Comparison of ENCODE assay signal across 11 mouse cellular contexts in the genomic region with DNA sequence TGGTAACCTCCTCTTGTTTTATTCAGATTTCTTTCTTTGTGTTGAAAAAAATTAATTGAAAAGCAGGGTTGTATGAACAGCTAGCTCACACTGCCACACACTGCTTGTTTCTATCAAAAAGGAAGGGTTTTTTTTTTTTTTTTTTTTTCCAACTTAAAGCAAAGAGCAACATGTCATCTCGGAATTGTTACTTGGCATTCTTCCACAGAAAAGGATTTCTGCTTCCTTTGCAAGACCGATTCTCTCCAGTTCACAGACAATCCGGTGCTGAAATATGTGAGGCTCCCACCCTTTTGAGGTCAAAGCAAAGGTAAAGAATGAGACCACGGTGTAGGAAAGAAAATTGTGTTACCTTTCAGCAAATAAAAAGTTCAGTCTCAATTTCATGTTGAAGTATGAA.
"Had no signal": no experiment of that assay in that cellular context is flagged by ENCODE, and none has a peak within 500 bp of the region (broad histone marks: within the 10 kb centered on the region; RNA-seq: fewer than 3 reads in every experiment).

No protein-coding gene starts in this region.

- H3K4me2 ChIP-seq: limb, embryonic 15.5 days; liver, embryonic 12.5 days; lung, embryonic 15.5 days; midbrain, embryonic 13.5 days had no signal

- ATAC-seq: intestine, postnatal 0 days; liver, embryonic 12.5 days; midbrain, embryonic 13.5 days had no signal

- H3K27ac ChIP-seq: limb, embryonic 15.5 days; liver, embryonic 12.5 days; lung, embryonic 15.5 days; midbrain, embryonic 13.5 days had no signal

- H3K27me3 ChIP-seq: limb, embryonic 15.5 days; liver, embryonic 12.5 days; lung, embryonic 15.5 days; midbrain, embryonic 13.5 days had no signal

- H3K9me3 ChIP-seq: limb, embryonic 15.5 days; liver, embryonic 12.5 days; lung, embryonic 15.5 days; midbrain, embryonic 13.5 days had no signal

- H3K36me3 ChIP-seq: limb, embryonic 15.5 days; liver, embryonic 12.5 days; lung, embryonic 15.5 days; midbrain, embryonic 13.5 days had no signal

- H3K4me3 ChIP-seq: limb, embryonic 15.5 days; liver, embryonic 12.5 days; lung, embryonic 15.5 days; midbrain, embryonic 13.5 days had no signal

- H3K9ac ChIP-seq: limb, embryonic 15.5 days; liver, embryonic 12.5 days; lung, embryonic 15.5 days; midbrain, embryonic 13.5 days had no signal

- H3K4me1 ChIP-seq: limb, embryonic 15.5 days; liver, embryonic 12.5 days; lung, embryonic 15.5 days; midbrain, embryonic 13.5 days had no signal

- DNase-seq: kidney, postnatal 10 days; layer of hippocampus, adult 9-11 months; layer of hippocampus, postnatal 36 days; lung, postnatal 14 days; right cerebral cortex, postnatal 14 days; thymus, postnatal 36 days had no signal
